ENCODE assay signal across 14 mouse cellular contexts in the genomic region with DNA sequence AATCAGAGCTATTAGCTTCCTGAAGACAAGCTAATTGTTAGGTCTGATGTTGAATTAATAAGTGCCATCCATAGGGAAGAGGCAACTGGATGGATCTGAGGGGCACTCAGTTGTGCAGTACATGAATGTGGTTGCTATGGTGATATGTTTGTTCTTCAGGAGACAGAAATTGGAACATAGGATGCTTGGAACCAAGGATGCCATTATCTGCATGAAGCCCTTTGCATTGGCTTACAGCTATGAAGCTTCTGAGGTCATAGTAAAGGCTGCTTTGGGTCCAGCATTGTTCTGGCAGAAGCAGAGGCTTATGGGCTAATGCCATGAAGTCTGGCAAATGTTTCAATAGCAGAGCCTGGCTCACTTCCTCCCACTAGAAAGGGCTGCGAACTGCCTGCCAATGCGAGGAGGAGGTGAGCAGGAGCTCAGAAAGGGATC.
A peak's percentile ranks its signal among the peaks of the same experiment; 100 is the strongest.
DNase-seq lines count a peak whose midpoint lies in the region; ATAC-seq and TF ChIP-seq lines count a peak whose summit lies in the region.
"Had no signal": no experiment of that assay in that cellular context is flagged by ENCODE, and none has a peak within 500 bp of the region (broad histone marks: within the 10 kb centered on the region; RNA-seq: fewer than 3 reads in every experiment).

No protein-coding gene starts in this region.

- no peaks in the 10 kb centered on the region for H3K36me3 ChIP-seq in forebrain, embryonic 13.5 days (ENCODE audit: poor library complexity, severe bottlenecking)
- H3K36me3 ChIP-seq in forebrain, embryonic 10.5 days (replicated peaks), result no peaks in the 10 kb centered on the region
- no peaks in the 10 kb centered on the region for H3K36me3 ChIP-seq in forebrain, postnatal 0 days (ENCODE audit: insufficient read depth)
- H3K36me3 ChIP-seq: embryonic facial prominence, embryonic 15.5 days; G1E had no signal

- no peaks in the 10 kb centered on the region for H3K27me3 ChIP-seq in forebrain, embryonic 13.5 days
- H3K27me3 ChIP-seq in forebrain, embryonic 10.5 days (ENCODE audit: poor library complexity, severe bottlenecking), result no peaks in the 10 kb centered on the region
- H3K27me3 ChIP-seq in forebrain, postnatal 0 days (ENCODE audit: insufficient read depth, low read length), result no peaks in the 10 kb centered on the region
- H3K27me3 ChIP-seq: embryonic facial prominence, embryonic 15.5 days had no signal

- no peak overlapping the region for H3K4me3 ChIP-seq in forebrain, embryonic 13.5 days
- H3K4me3 ChIP-seq in forebrain, embryonic 10.5 days, result no peak overlapping the region
- no peak overlapping the region for H3K4me3 ChIP-seq in forebrain, postnatal 0 days (ENCODE audit: low read depth, low read length)
- H3K4me3 ChIP-seq: embryonic facial prominence, embryonic 15.5 days had no signal

- peak; percentile 54 for ATAC-seq in forebrain, embryonic 13.5 days
- ATAC-seq in forebrain, postnatal 0 days, result peak; percentile 72
- ATAC-seq in erythroblast, adult 5-6 weeks (replicated peaks; ENCODE audit: low FRiP score, poor library complexity, severe bottlenecking), result no peak

- DNase-seq in forebrain, embryonic 10.5 days (ENCODE audit: extremely low spot score, low spot score), result no peak
- peak; percentile 86 for DNase-seq in brain, adult 2 months (ENCODE audit: low read depth, low spot score)
- peak; percentile 51 for DNase-seq in forebrain, postnatal 0 days
- DNase-seq in left cerebral cortex, postnatal 4 days, result peak; percentile 41
- DNase-seq in embryo, embryonic 9.5 days (ENCODE audit: extremely low spot score), result no peak
- no peak for DNase-seq in urinary bladder, postnatal 14 days (ENCODE audit: low spot score)
- DNase-seq: gastrocnemius, postnatal 25 days; kidney, postnatal 36 days; lung, adult 18-20 months; spleen, adult 18-20 months had no signal

- intact Hi-C loops in left cerebral cortex, postnatal 4 days (cut with DNase I), result no loop called here

- TF ChIP-seq CTCF in forebrain, postnatal 0 days (IDR thresholded peaks at IDR 0.05; ENCODE audit: low read depth), result no peak

- H3K4me1 ChIP-seq in forebrain, embryonic 13.5 days, result peaks cover 23% of the 10 kb centered on the region
- peaks cover 9% of the 10 kb centered on the region; the same call in 1 of the 2 replicates for H3K4me1 ChIP-seq in forebrain, embryonic 10.5 days
- no peaks in the 10 kb centered on the region for H3K4me1 ChIP-seq in forebrain, postnatal 0 days (ENCODE audit: insufficient read depth)

- WGBS in forebrain, embryonic 13.5 days, result 60% methylated on average over 2 of the region's 2 CpGs
- 82% methylated on average over 2 of the region's 2 CpGs for WGBS in forebrain, embryonic 10.5 days
- 60% methylated on average over 2 of the region's 2 CpGs for WGBS in forebrain, postnatal 0 days

- H3K9ac ChIP-seq in forebrain, embryonic 13.5 days, result no peak overlapping the region
- no peak overlapping the region for H3K9ac ChIP-seq in forebrain, postnatal 0 days
- H3K9ac ChIP-seq: embryonic facial prominence, embryonic 15.5 days had no signal

- H3K4me2 ChIP-seq in forebrain, embryonic 13.5 days, result no peak overlapping the region
- H3K4me2 ChIP-seq in forebrain, postnatal 0 days (ENCODE audit: low read depth), result no peak overlapping the region
- H3K4me2 ChIP-seq: embryonic facial prominence, embryonic 15.5 days had no signal

- no peak overlapping the region for H3K27ac ChIP-seq in forebrain, embryonic 13.5 days
- no peak overlapping the region for H3K27ac ChIP-seq in forebrain, embryonic 10.5 days
- no peak overlapping the region for H3K27ac ChIP-seq in forebrain, postnatal 0 days (ENCODE audit: low read depth, low read length)
- H3K27ac ChIP-seq: embryonic facial prominence, embryonic 15.5 days had no signal

- H3K9me3 ChIP-seq in forebrain, embryonic 13.5 days (replicated peaks), result no peaks in the 10 kb centered on the region
- H3K9me3 ChIP-seq in forebrain, embryonic 10.5 days, result no peaks in the 10 kb centered on the region
- H3K9me3 ChIP-seq in forebrain, postnatal 0 days (ENCODE audit: low read length), result no peaks in the 10 kb centered on the region
- H3K9me3 ChIP-seq: embryonic facial prominence, embryonic 15.5 days had no signal

Comparison
In these comparisons a context has a peak if more than half of its experiments do, and no peak if none do; other contexts are left out.
1. DNase-seq: peak in brain, adult 2 months (single experiment), forebrain, postnatal 0 days (single experiment) and left cerebral cortex, postnatal 4 days (single experiment); none in forebrain, embryonic 10.5 days (single experiment), embryo, embryonic 9.5 days (single experiment) and urinary bladder, postnatal 14 days (single experiment).